Mouse (Mus musculus): ENCODE data around the gene Gm5089. TPM values are rescaled to one million over a fixed set of nuclear protein-coding genes. Genes with fewer than 3 reads are reported as not detected.

Gene Gm5089
- polyA plus RNA-seq, 1 experiment from 2014 or later: not detected

DNA sequence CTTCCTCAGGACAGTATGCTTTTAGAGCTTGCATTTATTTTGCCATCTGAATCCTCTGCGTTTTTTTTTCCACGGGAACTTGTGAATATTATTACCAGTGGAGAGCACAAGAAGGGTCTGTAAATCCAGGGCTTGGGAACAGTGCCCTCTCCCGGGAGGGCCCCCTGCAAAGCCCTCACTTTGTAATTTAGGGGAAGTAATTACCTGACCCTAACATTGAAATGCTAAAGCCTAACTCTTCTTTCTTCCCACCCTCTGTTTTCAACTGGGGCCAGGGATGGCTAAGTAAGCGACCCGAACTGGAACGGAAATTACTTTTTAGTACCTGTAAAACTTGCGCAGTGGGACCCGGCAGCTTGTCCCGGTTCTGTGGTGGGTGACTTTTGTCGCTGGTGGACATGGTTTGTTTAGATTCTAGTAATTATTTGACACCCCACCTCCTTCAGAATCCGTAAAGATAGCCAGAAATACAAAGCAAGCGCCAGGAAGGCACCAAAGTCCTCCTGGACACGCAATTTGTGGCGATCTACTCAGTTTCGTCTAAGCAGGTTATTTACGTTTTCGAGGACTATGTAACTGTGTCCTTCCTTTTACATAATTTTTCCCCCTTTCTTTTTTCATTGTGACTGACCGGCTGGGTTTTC lies 44.9 kb downstream of the Gm5089 start:
- peaks cover 62% of the 10 kb centered on the region for H3K27me3 ChIP-seq (ENCODE audit: insufficient read depth, low read length)
- H3K9ac ChIP-seq (replicated peaks; ENCODE audit: low read length): peak overlapping the region; percentile 42
- WGBS: 1% methylated on average over 18 of the region's 18 CpGs
- peaks cover 16% of the 10 kb centered on the region for H3K4me1 ChIP-seq (ENCODE audit: insufficient read depth, low read length)
- H3K36me3 ChIP-seq (ENCODE audit: insufficient read depth, low read length): no peaks in the 10 kb centered on the region
- H3K4me3 ChIP-seq (ENCODE audit: low read length): peak overlapping the region; percentile 42
- no peak overlapping the region for H3K27ac ChIP-seq (ENCODE audit: low read length)
- no peaks in the 10 kb centered on the region for H3K9me3 ChIP-seq (ENCODE audit: low read length)
- no peak for ATAC-seq (ENCODE audit: low FRiP score, low TSS enrichment)
- peak overlapping the region; percentile 62 for H3K4me2 ChIP-seq (replicated peaks; ENCODE audit: low read depth, low read length)

DNA sequence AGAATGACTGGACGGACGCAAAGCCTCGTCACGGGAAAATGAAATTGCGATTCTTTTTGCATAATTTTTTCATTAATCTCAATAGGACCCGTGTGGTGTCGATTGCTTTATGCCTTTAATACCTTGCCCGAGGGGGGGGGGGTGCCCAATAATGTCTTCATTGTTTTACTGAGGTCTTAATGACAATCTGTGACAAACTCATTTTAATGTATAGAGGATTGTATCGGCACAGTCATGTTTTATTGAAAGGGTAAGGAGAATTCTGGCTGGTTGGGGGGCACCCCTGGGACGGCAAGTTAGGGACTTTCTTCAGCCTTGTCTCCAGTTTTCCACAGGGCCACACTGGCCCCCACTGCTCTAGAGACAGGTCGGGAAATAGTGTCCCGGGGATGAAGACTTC lies 45.7 kb downstream of the Gm5089 start:
- peaks cover 60% of the 10 kb centered on the region for H3K27me3 ChIP-seq (ENCODE audit: insufficient read depth, low read length)
- no peak overlapping the region for H3K9ac ChIP-seq (replicated peaks; ENCODE audit: low read length)
- H3K4me1 ChIP-seq (ENCODE audit: insufficient read depth, low read length): peaks cover 16% of the 10 kb centered on the region
- no peak overlapping the region for H3K4me2 ChIP-seq (replicated peaks; ENCODE audit: low read depth, low read length)
- no peak for ATAC-seq (ENCODE audit: low FRiP score, low TSS enrichment)
- H3K27ac ChIP-seq (ENCODE audit: low read length): no peak overlapping the region
- no peaks in the 10 kb centered on the region for H3K9me3 ChIP-seq (ENCODE audit: low read length)
- H3K4me3 ChIP-seq (ENCODE audit: low read length): no peak overlapping the region
- 41% methylated on average over 12 of the region's 12 CpGs for WGBS
- H3K36me3 ChIP-seq (ENCODE audit: insufficient read depth, low read length): no peaks in the 10 kb centered on the region

DNA sequence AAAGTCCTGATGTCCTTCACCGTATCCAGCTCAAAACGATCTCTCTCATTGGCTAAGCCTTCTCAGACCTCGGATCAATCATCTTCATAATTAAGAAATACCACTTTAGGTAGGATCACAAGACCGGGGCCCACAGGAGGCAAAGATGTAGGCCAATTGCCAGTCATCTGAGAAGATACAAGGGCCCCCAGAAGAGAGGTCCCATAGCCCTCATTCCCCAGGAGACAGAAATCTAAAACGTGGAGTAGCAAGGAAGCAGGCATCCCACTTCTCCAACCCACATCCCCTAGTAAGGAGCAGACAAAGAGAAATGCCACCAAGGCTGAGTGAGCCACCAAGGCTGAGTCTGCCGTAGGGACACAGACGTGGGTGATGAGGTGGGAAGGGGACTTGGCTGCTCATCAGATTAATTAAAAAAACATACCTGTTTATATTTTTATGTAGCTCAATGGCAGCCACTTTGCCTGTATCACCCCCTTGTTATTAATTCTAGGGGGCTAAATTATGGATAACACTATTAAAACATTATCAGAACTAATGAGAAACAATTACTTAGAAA lies 46.2 kb downstream of the Gm5089 start:
- Histone ChIP-seq H3K9ac (replicated peaks; ENCODE audit: low read length) (no peak overlapping the region), H3K4me2 (replicated peaks; ENCODE audit: low read depth, low read length) (no peak overlapping the region), H3K27me3 (ENCODE audit: insufficient read depth, low read length) (peaks cover 54% of the 10 kb centered on the region), H3K4me3 (ENCODE audit: low read length) (no peak overlapping the region), H3K4me1 (ENCODE audit: insufficient read depth, low read length) (peaks cover 16% of the 10 kb centered on the region), H3K36me3 (ENCODE audit: insufficient read depth, low read length) (no peaks in the 10 kb centered on the region), H3K9me3 (ENCODE audit: low read length) (no peaks in the 10 kb centered on the region), H3K27ac (ENCODE audit: low read length) (no peak overlapping the region)
- WGBS: 78% methylated on average over 7 of the region's 7 CpGs
- no peak for ATAC-seq (ENCODE audit: low FRiP score, low TSS enrichment)

DNA sequence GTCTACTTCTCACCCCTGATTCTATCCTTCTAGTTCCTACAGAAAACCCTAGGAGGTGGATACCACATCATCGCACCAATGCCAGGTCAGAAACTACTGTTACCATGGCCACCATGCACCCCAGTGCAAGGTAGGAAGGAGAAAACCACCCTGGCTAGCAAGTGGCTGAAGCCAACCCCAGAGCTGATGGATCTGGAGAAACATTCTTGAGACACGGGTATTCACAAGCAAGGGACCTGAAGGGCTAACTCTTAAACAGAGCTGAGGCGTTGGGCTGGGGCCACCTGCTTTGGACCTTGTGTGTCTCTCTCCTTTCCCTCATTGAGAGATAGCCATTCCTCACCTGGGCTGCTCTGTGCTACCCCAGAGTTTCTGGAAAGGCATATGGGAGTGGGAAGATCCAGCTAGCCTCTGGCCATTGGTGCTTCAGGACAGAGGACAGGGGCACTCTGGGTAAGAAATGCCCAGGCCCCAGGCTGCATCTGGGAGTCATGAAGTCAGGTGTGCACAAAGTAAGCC lies 47.4 kb downstream of the Gm5089 start:
- no peak overlapping the region for H3K4me3 ChIP-seq (ENCODE audit: low read length)
- H3K4me2 ChIP-seq (replicated peaks; ENCODE audit: low read depth, low read length): no peak overlapping the region
- no peaks in the 10 kb centered on the region for H3K9me3 ChIP-seq (ENCODE audit: low read length)
- no peaks in the 10 kb centered on the region for H3K36me3 ChIP-seq (ENCODE audit: insufficient read depth, low read length)
- WGBS: 92% methylated on average over 3 of the region's 3 CpGs
- H3K4me1 ChIP-seq (ENCODE audit: insufficient read depth, low read length): peaks cover 16% of the 10 kb centered on the region
- no peak overlapping the region for H3K27ac ChIP-seq (ENCODE audit: low read length)
- H3K9ac ChIP-seq (replicated peaks; ENCODE audit: low read length): no peak overlapping the region
- ATAC-seq (ENCODE audit: low FRiP score, low TSS enrichment): no peak
- H3K27me3 ChIP-seq (ENCODE audit: insufficient read depth, low read length): peaks cover 48% of the 10 kb centered on the region

DNA sequence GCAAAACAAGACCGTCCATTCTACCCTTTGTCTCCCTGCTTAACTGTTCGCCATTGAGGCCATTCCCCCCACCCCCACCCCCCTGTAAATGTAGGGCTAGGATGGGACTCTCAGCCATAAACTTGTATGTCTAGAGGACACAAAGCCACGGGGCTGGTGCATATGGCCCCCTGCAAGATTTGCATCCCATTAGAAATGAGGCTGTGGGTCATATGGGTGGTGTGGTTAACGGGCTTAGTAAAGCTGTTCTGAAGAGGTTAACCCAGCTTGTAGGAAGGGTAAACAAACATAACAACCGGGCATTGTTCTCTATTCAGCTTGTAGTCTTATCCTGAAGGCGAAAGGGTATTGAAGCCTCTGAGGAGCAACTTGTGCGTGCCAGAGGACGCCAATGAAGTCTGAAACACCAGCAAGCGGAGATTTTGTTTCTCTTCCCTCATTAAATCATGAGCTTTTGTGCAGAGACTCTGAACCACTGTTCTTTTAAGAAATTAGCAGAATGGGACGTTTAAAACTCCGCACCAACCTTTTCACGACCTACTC lies 48.1 kb downstream of the Gm5089 start:
- Histone ChIP-seq H3K4me1 (ENCODE audit: insufficient read depth, low read length) (peaks cover 16% of the 10 kb centered on the region), H3K27ac (ENCODE audit: low read length) (no peak overlapping the region), H3K4me3 (ENCODE audit: low read length) (no peak overlapping the region), H3K9me3 (ENCODE audit: low read length) (no peaks in the 10 kb centered on the region), H3K27me3 (ENCODE audit: insufficient read depth, low read length) (peaks cover 41% of the 10 kb centered on the region), H3K4me2 (replicated peaks; ENCODE audit: low read depth, low read length) (no peak overlapping the region), H3K36me3 (ENCODE audit: insufficient read depth, low read length) (no peaks in the 10 kb centered on the region), H3K9ac (replicated peaks; ENCODE audit: low read length) (no peak overlapping the region)
- ATAC-seq (ENCODE audit: low FRiP score, low TSS enrichment): no peak
- WGBS: 55% methylated on average over 12 of the region's 12 CpGs

DNA sequence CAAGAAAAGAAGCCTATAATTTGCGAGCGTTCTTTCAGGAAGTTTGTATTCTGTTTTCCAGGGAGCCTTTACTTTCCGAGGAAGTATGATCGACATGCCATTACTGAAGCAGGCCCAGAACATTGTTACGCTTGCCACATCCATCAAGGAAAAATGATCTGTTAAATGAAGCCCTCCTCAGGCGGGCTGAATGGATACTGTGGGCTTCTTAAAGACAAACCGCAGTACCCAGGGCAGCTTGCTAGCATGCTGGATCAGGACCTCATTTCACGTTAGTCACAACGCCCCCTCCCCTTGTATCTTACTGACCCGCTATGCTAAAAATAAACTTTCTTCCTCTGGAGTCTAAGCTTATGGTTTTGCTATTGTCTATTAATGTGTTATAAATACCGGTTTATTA lies 49.0 kb downstream of the Gm5089 start:
- Histone ChIP-seq H3K4me1 (ENCODE audit: insufficient read depth, low read length) (peaks cover 12% of the 10 kb centered on the region), H3K4me3 (ENCODE audit: low read length) (no peak overlapping the region), H3K9me3 (ENCODE audit: low read length) (no peaks in the 10 kb centered on the region), H3K4me2 (replicated peaks; ENCODE audit: low read depth, low read length) (no peak overlapping the region), H3K36me3 (ENCODE audit: insufficient read depth, low read length) (no peaks in the 10 kb centered on the region), H3K27me3 (ENCODE audit: insufficient read depth, low read length) (peaks cover 33% of the 10 kb centered on the region), H3K27ac (ENCODE audit: low read length) (no peak overlapping the region), H3K9ac (replicated peaks; ENCODE audit: low read length) (no peak overlapping the region)
- no peak for ATAC-seq (ENCODE audit: low FRiP score, low TSS enrichment)
- WGBS: 71% methylated on average over 11 of the region's 11 CpGs

DNA sequence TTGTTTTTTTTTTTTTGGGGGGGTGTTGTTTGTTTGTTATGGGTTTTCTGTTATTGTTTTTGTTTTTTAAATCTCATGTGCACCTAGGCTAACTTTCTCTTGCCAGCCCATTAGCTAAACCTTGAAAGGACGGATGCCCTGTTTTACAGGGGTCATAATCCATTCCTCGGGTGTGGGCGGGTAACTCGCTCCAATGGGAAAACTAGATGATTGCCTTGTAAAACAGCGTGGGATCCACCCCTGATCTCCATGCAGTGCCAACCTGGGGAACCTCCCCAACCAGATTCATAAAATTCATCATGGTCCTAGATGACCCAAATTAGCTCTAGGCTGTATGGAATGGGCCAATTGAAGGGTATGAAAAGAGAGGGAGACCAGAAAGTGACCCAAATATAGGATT lies 51.0 kb downstream of the Gm5089 start:
- Histone ChIP-seq H3K27ac (ENCODE audit: low read length) (no peak overlapping the region), H3K27me3 (ENCODE audit: insufficient read depth, low read length) (peaks cover 16% of the 10 kb centered on the region), H3K9me3 (ENCODE audit: low read length) (no peaks in the 10 kb centered on the region), H3K4me1 (ENCODE audit: insufficient read depth, low read length) (no peaks in the 10 kb centered on the region), H3K9ac (replicated peaks; ENCODE audit: low read length) (no peak overlapping the region), H3K4me3 (ENCODE audit: low read length) (no peak overlapping the region), H3K4me2 (replicated peaks; ENCODE audit: low read depth, low read length) (no peak overlapping the region), H3K36me3 (ENCODE audit: insufficient read depth, low read length) (no peaks in the 10 kb centered on the region)
- 49% methylated on average over 5 of the region's 5 CpGs for WGBS
- no peak for ATAC-seq (ENCODE audit: low FRiP score, low TSS enrichment)

DNA sequence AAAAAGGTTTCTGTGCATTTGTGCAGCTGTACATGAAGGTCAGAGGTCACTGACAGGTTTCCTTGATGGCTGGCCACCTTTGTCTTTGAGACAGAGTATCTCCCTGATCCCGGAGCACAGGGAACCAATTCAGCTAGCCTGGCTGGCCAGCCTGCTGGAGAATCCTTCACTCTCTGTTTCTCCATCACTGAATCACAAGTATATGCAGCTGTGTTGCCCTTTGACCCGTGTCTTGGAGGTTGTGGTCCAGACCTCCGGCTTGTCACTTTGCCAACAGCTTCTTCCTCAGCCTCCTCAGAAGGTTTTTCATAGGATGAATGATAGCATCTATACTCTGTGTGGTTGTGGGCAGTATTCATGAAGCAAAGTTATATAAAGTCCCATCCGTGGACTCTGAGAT lies 52.2 kb downstream of the Gm5089 start:
- Histone ChIP-seq H3K36me3 (ENCODE audit: insufficient read depth, low read length) (no peaks in the 10 kb centered on the region), H3K27ac (ENCODE audit: low read length) (no peak overlapping the region), H3K4me2 (replicated peaks; ENCODE audit: low read depth, low read length) (no peak overlapping the region), H3K27me3 (ENCODE audit: insufficient read depth, low read length) (peaks cover 5% of the 10 kb centered on the region; the same call in 1 of the 2 replicates), H3K9me3 (ENCODE audit: low read length) (no peaks in the 10 kb centered on the region), H3K9ac (replicated peaks; ENCODE audit: low read length) (no peak overlapping the region), H3K4me3 (ENCODE audit: low read length) (no peak overlapping the region), H3K4me1 (ENCODE audit: insufficient read depth, low read length) (no peaks in the 10 kb centered on the region)
- ATAC-seq (ENCODE audit: low FRiP score, low TSS enrichment): no peak
- WGBS: 78% methylated on average over 4 of the region's 4 CpGs

DNA sequence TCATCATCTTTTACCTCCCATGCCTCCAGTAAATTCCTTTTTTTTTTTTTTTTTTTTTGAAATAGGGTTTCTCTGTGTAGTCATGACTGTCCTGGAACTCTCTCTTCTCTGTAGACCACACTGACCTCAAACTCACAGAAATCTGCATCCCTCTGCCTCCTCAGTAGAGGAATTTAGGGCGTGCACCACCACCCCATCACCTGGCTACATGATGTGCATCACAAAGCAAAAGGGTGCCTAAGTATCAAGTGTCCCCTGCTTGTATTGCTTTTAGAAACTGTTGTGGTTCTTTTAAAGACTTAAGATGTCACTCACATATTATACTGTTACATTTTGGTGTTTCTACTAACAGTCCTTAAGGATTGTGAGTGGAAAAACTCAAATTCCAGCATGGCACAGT lies 57.8 kb downstream of the Gm5089 start:
- Histone ChIP-seq H3K36me3 (ENCODE audit: insufficient read depth, low read length) (no peaks in the 10 kb centered on the region), H3K4me2 (replicated peaks; ENCODE audit: low read depth, low read length) (no peak overlapping the region), H3K27me3 (ENCODE audit: insufficient read depth, low read length) (0 out of 2 replicates have a peak, but pooled peaks cover 5% of the 10 kb centered on the region), H3K9me3 (ENCODE audit: low read length) (no peaks in the 10 kb centered on the region), H3K9ac (replicated peaks; ENCODE audit: low read length) (no peak overlapping the region), H3K4me1 (ENCODE audit: insufficient read depth, low read length) (no peaks in the 10 kb centered on the region), H3K4me3 (ENCODE audit: low read length) (no peak overlapping the region), H3K27ac (ENCODE audit: low read length) (no peak overlapping the region)
- no peak for ATAC-seq (ENCODE audit: low FRiP score, low TSS enrichment)
- 85% methylated on average over 1 of the region's 1 CpGs for WGBS

DNA sequence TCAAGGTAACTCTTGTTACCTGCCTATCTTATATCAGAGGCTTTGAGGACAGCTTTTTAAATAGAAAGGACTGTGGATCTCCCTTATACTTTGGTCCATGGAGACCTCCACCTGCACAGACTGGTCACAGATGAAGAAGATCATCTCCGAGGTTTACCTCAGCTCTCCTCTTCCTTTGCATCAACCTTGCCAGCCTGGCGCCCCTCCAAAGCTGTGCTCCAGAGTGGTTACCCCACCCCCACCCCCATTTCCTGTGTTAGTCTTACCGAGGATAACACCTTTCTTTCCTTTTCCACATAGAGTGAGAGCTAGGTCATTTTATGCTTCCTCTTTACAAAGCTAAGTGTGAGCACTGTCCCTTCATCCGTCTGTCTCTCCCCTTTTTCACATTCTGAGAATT lies 60.0 kb downstream of the Gm5089 start:
- H3K36me3 ChIP-seq (ENCODE audit: insufficient read depth, low read length): no peaks in the 10 kb centered on the region
- H3K27me3 ChIP-seq (ENCODE audit: insufficient read depth, low read length): peaks cover 8% of the 10 kb centered on the region
- no peaks in the 10 kb centered on the region for H3K9me3 ChIP-seq (ENCODE audit: low read length)
- no peaks in the 10 kb centered on the region for H3K4me1 ChIP-seq (ENCODE audit: insufficient read depth, low read length)
- ATAC-seq (ENCODE audit: low FRiP score, low TSS enrichment): no peak
- H3K27ac ChIP-seq (ENCODE audit: low read length): no peak overlapping the region
- no peak overlapping the region for H3K4me2 ChIP-seq (replicated peaks; ENCODE audit: low read depth, low read length)
- H3K4me3 ChIP-seq (ENCODE audit: low read length): no peak overlapping the region
- WGBS: 36% methylated on average over 4 of the region's 4 CpGs
- no peak overlapping the region for H3K9ac ChIP-seq (replicated peaks; ENCODE audit: low read length)

All from kidney, embryonic 16.5 days (tissue).